8 mouse cellular contexts compared by ENCODE assay signal in the genomic region with DNA sequence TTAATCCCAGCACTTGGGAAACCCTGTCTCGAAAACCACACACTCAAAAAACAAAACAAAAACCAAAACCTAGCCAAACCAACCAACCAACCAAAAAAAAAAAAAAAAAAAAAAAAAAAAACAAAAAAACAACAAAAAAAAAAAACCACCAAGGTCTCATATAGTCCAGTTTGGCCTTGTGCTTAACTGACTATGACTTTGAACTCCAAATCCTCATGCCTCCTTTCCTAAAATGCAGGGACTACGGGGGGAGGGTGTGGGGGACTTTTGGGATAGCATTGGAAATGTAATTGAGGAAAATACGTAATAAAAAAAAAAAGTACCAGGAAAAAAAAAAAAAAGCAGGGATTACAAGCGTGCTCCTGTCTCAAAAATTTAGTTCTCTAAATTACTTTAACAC. TPM values are rescaled to one million over a fixed set of nuclear protein-coding genes. Genes with fewer than 3 reads are reported as not detected.
DNase-seq lines count a peak whose midpoint lies in the region; ATAC-seq and TF ChIP-seq lines count a peak whose summit lies in the region.

No protein-coding gene starts in this region.

- no peaks in the 10 kb centered on the region for H3K4me1 ChIP-seq in heart, embryonic 10.5 days
- peaks cover 9% of the 10 kb centered on the region for H3K4me1 ChIP-seq in forebrain, embryonic 15.5 days
- H3K4me1 ChIP-seq in liver, embryonic 15.5 days (replicated peaks) = peaks cover 24% of the 10 kb centered on the region

- H3K79me3 ChIP-seq in C2C12 (ENCODE audit: low read depth) = peaks cover 38% of the 10 kb centered on the region

- peak; percentile 12; the same call in 1 of the 2 replicates for ATAC-seq in forebrain, embryonic 15.5 days (replicated peaks)
- no peak for ATAC-seq in liver, embryonic 15.5 days (ENCODE audit: insufficient read depth)

- 25% methylated on average over 4 of the region's 4 CpGs for WGBS in heart, embryonic 10.5 days
- WGBS in forebrain, embryonic 15.5 days = 16% methylated on average over 4 of the region's 4 CpGs
- WGBS in liver, embryonic 15.5 days (ENCODE audit: insufficient replicate concordance) = 12% methylated on average over 4 of the region's 4 CpGs

- H3K27ac ChIP-seq in heart, embryonic 10.5 days = peak overlapping the region; percentile 98
- peak overlapping the region; percentile 87 for H3K27ac ChIP-seq in forebrain, embryonic 15.5 days (replicated peaks)
- H3K27ac ChIP-seq in liver, embryonic 15.5 days (replicated peaks) = peak overlapping the region; percentile 92; the same call in 1 of the 2 replicates

- peak overlapping the region; percentile 89; the same call in 1 of the 2 replicates for H3K9ac ChIP-seq in forebrain, embryonic 15.5 days (replicated peaks)
- H3K9ac ChIP-seq in liver, embryonic 15.5 days = peak overlapping the region; percentile 92

- no peak overlapping the region for H3ac ChIP-seq in C2C12 (ENCODE audit: control insufficient read depth, insufficient read length, low read depth)

- DNase-seq in heart, embryonic 10.5 days (ENCODE audit: low spot score) = no peak
- DNase-seq in heart, postnatal 25 days (ENCODE audit: low spot score) = no peak
- no peak for DNase-seq in spleen, postnatal 36 days (ENCODE audit: low spot score in 2 of 2)
- DNase-seq in cerebellum, adult 11-12 months = no peak
- no peak for DNase-seq in spleen, adult 12 weeks (ENCODE audit: low spot score)

- no peak for TF ChIP-seq CTCF in C2C12 (IDR thresholded peaks at IDR 0.05; ENCODE audit: control insufficient read depth, insufficient read depth, insufficient read length)

- peaks cover 47% of the 10 kb centered on the region for H3K79me2 ChIP-seq in C2C12 (ENCODE audit: control insufficient read depth, insufficient read depth)

- H3K4me2 ChIP-seq in forebrain, embryonic 15.5 days (replicated peaks) = peak overlapping the region; percentile 48
- H3K4me2 ChIP-seq in liver, embryonic 15.5 days = peak overlapping the region; percentile 77

- 0 out of 2 replicates have a peak, but pooled peaks cover 3% of the 10 kb centered on the region for H3K36me3 ChIP-seq in heart, embryonic 10.5 days
- no peaks in the 10 kb centered on the region for H3K36me3 ChIP-seq in C2C12 (ENCODE audit: control insufficient read depth, insufficient read depth)
- no peaks in the 10 kb centered on the region for H3K36me3 ChIP-seq in forebrain, embryonic 15.5 days
- H3K36me3 ChIP-seq in liver, embryonic 15.5 days (replicated peaks) = 0 out of 2 replicates have a peak, but pooled peaks cover 3% of the 10 kb centered on the region

- peak overlapping the region; percentile 100 for H3K4me3 ChIP-seq in heart, embryonic 10.5 days
- peak overlapping the region; percentile 89 for H3K4me3 ChIP-seq in C2C12 (ENCODE audit: insufficient read depth, poor library complexity, severe bottlenecking)
- H3K4me3 ChIP-seq in forebrain, embryonic 15.5 days = peak overlapping the region; percentile 87
- peak overlapping the region; percentile 96 for H3K4me3 ChIP-seq in liver, embryonic 15.5 days (replicated peaks)

- intact Hi-C loops in heart, postnatal 25 days (cut with DNase I) = no loop called here

- no peaks in the 10 kb centered on the region for H3K9me3 ChIP-seq in heart, embryonic 10.5 days
- no peaks in the 10 kb centered on the region for H3K9me3 ChIP-seq in forebrain, embryonic 15.5 days
- H3K9me3 ChIP-seq in liver, embryonic 15.5 days (replicated peaks) = no peaks in the 10 kb centered on the region

- H3K27me3 ChIP-seq in heart, embryonic 10.5 days (ENCODE audit: insufficient read depth, poor library complexity, severe bottlenecking) = no peaks in the 10 kb centered on the region
- peaks cover 10% of the 10 kb centered on the region for H3K27me3 ChIP-seq in C2C12 (ENCODE audit: control insufficient read depth, insufficient read depth, insufficient read length)
- no peaks in the 10 kb centered on the region for H3K27me3 ChIP-seq in forebrain, embryonic 15.5 days
- no peaks in the 10 kb centered on the region for H3K27me3 ChIP-seq in liver, embryonic 15.5 days

TF ChIP-seq in C2C12, 6 proteins besides CTCF, POLR2A, EP300 and RAD21:
- TF ChIP-seq USF1 (IDR thresholded peaks at IDR 0.05; ENCODE audit: low read depth) (no peak), MAX (IDR thresholded peaks at IDR 0.05) (no peak), CEBPB (IDR thresholded peaks at IDR 0.05; ENCODE audit: low read depth) (no peak), FOSL1 (IDR thresholded peaks at IDR 0.05; ENCODE audit: insufficient read depth, low read length, poor library complexity, severe bottlenecking) (no peak), MYOG (IDR thresholded peaks at IDR 0.05; ENCODE audit: control insufficient read depth, extremely low read depth, insufficient read length) (no peak), MYOD1 (IDR thresholded peaks at IDR 0.05; ENCODE audit: control insufficient read depth, insufficient read length, low read depth) (no peak)

RNA-seq across cellular contexts. Expression of a gene that starts 0.4 kb away (rescaled TPM):
- polyA plus RNA-seq in heart, embryonic 10.5 days (2016; fragmentation: Nextera tagmentation; extraction: Ambion mirVana) = 16.1 and 17.4 TPM in 2 replicates
- total RNA-seq in heart, postnatal 25 days (2021) = 10 to 100 TPM; 14.5 to 16.8 TPM
- polyA plus RNA-seq in C2C12 (2012; fragmentation: generic; extraction: Trizol) = 14.3 TPM
- 20.0 and 21.8 TPM in 2 replicates for polyA plus RNA-seq in forebrain, embryonic 15.5 days (2015; fragmentation: Nextera tagmentation; extraction: Ambion mirVana)
- 5.2 and 6.1 TPM in 2 replicates for polyA plus RNA-seq in liver, embryonic 15.5 days (2015; fragmentation: Nextera tagmentation; extraction: Ambion mirVana)

RNA-seq across cellular contexts. Expression of a gene that starts 18.9 kb away (rescaled TPM):
- polyA plus RNA-seq in heart, embryonic 10.5 days (2016; fragmentation: Nextera tagmentation; extraction: Ambion mirVana) = 12.9 and 17.4 TPM in 2 replicates
- 1 to 10 TPM; 5.9 to 6.2 TPM for total RNA-seq in heart, postnatal 25 days (2021)
- polyA plus RNA-seq in C2C12 (2012; fragmentation: generic; extraction: Trizol) = 3.8 TPM
- 20.4 and 23.7 TPM in 2 replicates for polyA plus RNA-seq in forebrain, embryonic 15.5 days (2015; fragmentation: Nextera tagmentation; extraction: Ambion mirVana)
- polyA plus RNA-seq in liver, embryonic 15.5 days (2015; fragmentation: Nextera tagmentation; extraction: Ambion mirVana) = 6.7 and 8.3 TPM in 2 replicates

RNA-seq across cellular contexts. Expression of a gene that starts 19.2 kb away (rescaled TPM):
- 20.5 and 22.3 TPM in 2 replicates for polyA plus RNA-seq in heart, embryonic 10.5 days (2016; fragmentation: Nextera tagmentation; extraction: Ambion mirVana)
- total RNA-seq in heart, postnatal 25 days (2021) = 10 to 100 TPM; 39.2 to 48.4 TPM
- polyA plus RNA-seq in C2C12 (2012; fragmentation: generic; extraction: Trizol) = 12.9 TPM
- 38.4 and 40.4 TPM in 2 replicates for polyA plus RNA-seq in forebrain, embryonic 15.5 days (2015; fragmentation: Nextera tagmentation; extraction: Ambion mirVana)
- 13.4 and 14.1 TPM in 2 replicates for polyA plus RNA-seq in liver, embryonic 15.5 days (2015; fragmentation: Nextera tagmentation; extraction: Ambion mirVana)
